ENCODE assay signal across 23 mouse cellular contexts in genomic region chr13:40821911-40822310, GRCm38 (mm10). TPM values are rescaled to one million over a fixed set of nuclear protein-coding genes. Genes with fewer than 3 reads are reported as not detected.
DNase-seq lines count a peak whose midpoint lies in the region; ATAC-seq and TF ChIP-seq lines count a peak whose summit lies in the region.
"Had no signal": no experiment of that assay in that cellular context is flagged by ENCODE, and none has a peak within 500 bp of the region (broad histone marks: within the 10 kb centered on the region; RNA-seq: fewer than 3 reads in every experiment).

No protein-coding gene starts in this region.

- H3K4me3 ChIP-seq in lung, adult 2 months (replicated peaks; ENCODE audit: extremely low read depth, low read depth, low read length) = no peak overlapping the region
- H3K4me3 ChIP-seq: embryonic facial prominence, embryonic 12.5 days; embryonic facial prominence, embryonic 15.5 days; heart, adult 2 months; hindbrain, embryonic 12.5 days; hindbrain, embryonic 15.5 days had no signal

- 64% methylated on average over 2 of the region's 2 CpGs for WGBS in lung, adult 2 months

- peak; percentile 77 for DNase-seq in adrenal gland, adult 2 months
- no peak for DNase-seq in adrenal gland, postnatal 4 days (ENCODE audit: low spot score in 2 of 2)
- peak; percentile 14 for DNase-seq in lung, postnatal 36 days
- DNase-seq in lung, adult 2 months = no peak
- DNase-seq in Muller cell, postnatal 12 days (ENCODE audit: inconsistent ontology term) = peak; percentile 68
- peak; percentile 16 for DNase-seq in adrenal gland, postnatal 14 days
- no peak for DNase-seq in ovary, postnatal 36 days (ENCODE audit: low spot score)
- DNase-seq: cerebellum, adult 11 months; cerebellum, adult 2 months; cerebellum, adult 9-11 months; cerebellum, postnatal 25 days; forebrain, postnatal 0 days; gastrocnemius, postnatal 25 days; heart, adult 2 months; kidney, adult 11 months had no signal

- no peaks in the 10 kb centered on the region for H3K4me1 ChIP-seq in lung, adult 2 months (ENCODE audit: control insufficient read depth, insufficient read depth, low read length)
- H3K4me1 ChIP-seq: embryonic facial prominence, embryonic 12.5 days; embryonic facial prominence, embryonic 15.5 days; hindbrain, embryonic 12.5 days; hindbrain, embryonic 15.5 days had no signal

- ATAC-seq in megakaryocyte, adult 5-6 weeks (ENCODE audit: poor library complexity, severe bottlenecking) = no peak
- ATAC-seq: activated CD4-positive, CD25-positive, alpha-beta regulatory T cell, adult 4 months; CD4-positive, CD25-positive, alpha-beta regulatory T cell, adult 4 months; forebrain, embryonic 14.5 days; forebrain, postnatal 0 days had no signal

- no peak for TF ChIP-seq CTCF in lung, adult 2 months (IDR thresholded peaks at IDR 0.05; ENCODE audit: insufficient read depth, low read length)

- TF ChIP-seq POLR2A in lung, adult 2 months (IDR thresholded peaks at IDR 0.05; ENCODE audit: borderline replicate concordance, extremely low read depth, low read depth, low read length) = no peak

RNA-seq across cellular contexts. Expression of gene Gcnt2, which starts 37.6 kb away (rescaled TPM):
- 1 to 10 TPM; 6.7 to 8.5 TPM for total RNA-seq in adrenal gland, adult 2 months (2021)
- 0.66 and 0.97 TPM in 2 replicates for polyA plus RNA-seq in adrenal gland, adult 2 months (2012; rRNA removed)
- 10 to 100 TPM; 10.3 to 11.0 TPM for total RNA-seq in adrenal gland, postnatal 4 days (2021)
- polyA plus RNA-seq in lung, adult 2 months (2012; rRNA removed) = 12.5 and 17.5 TPM in 2 replicates
- total RNA-seq in adrenal gland, postnatal 14 days (2021) = 11.3 and 13.1 TPM in 2 replicates
- total RNA-seq in megakaryocyte, adult 5-6 weeks (2015) = 22.7 and 23.6 TPM in 2 replicates
- total RNA-seq in megakaryocyte, adult 5-6 weeks (2017) = 11.7 and 15.3 TPM in 2 replicates

Comparison
In these comparisons a context has a peak if more than half of its experiments do, and no peak if none do; other contexts are left out.
1. DNase-seq: peak in adrenal gland, adult 2 months (single experiment), lung, postnatal 36 days (single experiment), Muller cell, postnatal 12 days (single experiment) and adrenal gland, postnatal 14 days (single experiment); none in adrenal gland, postnatal 4 days (0 of 2), lung, adult 2 months (single experiment) and ovary, postnatal 36 days (single experiment).